Mouse (Mus musculus) left cerebral cortex, adult 11 months (tissue): ENCODE measurements around the gene Tmem132c.
"Not testable (repeated sequence)": the region's sequence is repeated elsewhere in the genome, so short reads cannot be mapped to it uniquely, and the experiment has no call there.

ENCODE experiments used
- DNase-seq: peaks from one replicate; pipeline ENCODE4 v3.0.0; 2022; ENCODE audit warnings: low spot score

Gene Tmem132c

GRCm38 (mm10) chr5:127344721-127345120, 103.1 kb downstream of the Tmem132c start:
- no peak for DNase-seq

- DNase-seq: no peak
These were observed 104.8 kb downstream of the Tmem132c start for GRCm38 (mm10) chr5:127346364-127346763.

- no peak for DNase-seq
These were observed 105.6 kb downstream of the Tmem132c start for GRCm38 (mm10) chr5:127347053-127347748.

- DNase-seq: no peak
These were observed 107.8 kb downstream of the Tmem132c start for GRCm38 (mm10) chr5:127349221-127350065.

GRCm38 (mm10) chr5:127353002-127353401, 111.4 kb downstream of the Tmem132c start:
- DNase-seq: no peak

GRCm38 (mm10) chr5:127355836-127356235, 114.2 kb downstream of the Tmem132c start:
- no peak for DNase-seq

- not testable (repeated sequence) for DNase-seq
These were observed 116.3 kb downstream of the Tmem132c start for GRCm38 (mm10) chr5:127357878-127358277.

- no peak for DNase-seq
These were observed 119.5 kb downstream of the Tmem132c start for GRCm38 (mm10) chr5:127361145-127361544.

- DNase-seq: no peak
These were observed 123.5 kb downstream of the Tmem132c start for GRCm38 (mm10) chr5:127365061-127365460.

- no peak for DNase-seq
These were observed 126.6 kb downstream of the Tmem132c start for GRCm38 (mm10) chr5:127368191-127368590.

- DNase-seq: no peak
These were observed 128.2 kb downstream of the Tmem132c start for GRCm38 (mm10) chr5:127369812-127370211.

GRCm38 (mm10) chr5:127370503-127370902, 128.9 kb downstream of the Tmem132c start:
- no peak for DNase-seq

- DNase-seq: peak; percentile 33
These were observed 132.6 kb downstream of the Tmem132c start for GRCm38 (mm10) chr5:127374251-127374650.

- no peak for DNase-seq
These were observed 134.0 kb downstream of the Tmem132c start for GRCm38 (mm10) chr5:127375654-127376053.

- DNase-seq: no peak
These were observed 136.9 kb downstream of the Tmem132c start for GRCm38 (mm10) chr5:127378521-127378920.

- DNase-seq: no peak
These were observed 137.7 kb downstream of the Tmem132c start for GRCm38 (mm10) chr5:127379351-127379750.

- peak; percentile 16 for DNase-seq
These were observed 139.6 kb downstream of the Tmem132c start for GRCm38 (mm10) chr5:127381216-127381615.

- DNase-seq: no peak
These were observed 141.0 kb downstream of the Tmem132c start for GRCm38 (mm10) chr5:127382571-127382970.

- DNase-seq: no peak
These were observed 149.6 kb downstream of the Tmem132c start for GRCm38 (mm10) chr5:127391187-127391586.

- DNase-seq: no peak
These were observed 155.3 kb downstream of the Tmem132c start for GRCm38 (mm10) chr5:127396889-127397288.

- no peak for DNase-seq
These were observed 156.4 kb downstream of the Tmem132c start for GRCm38 (mm10) chr5:127398010-127398409.

GRCm38 (mm10) chr5:127405391-127406000, 163.9 kb downstream of the Tmem132c start:
- DNase-seq: no peak
